Mouse (Mus musculus) layer of hippocampus, postnatal 25 days (tissue): ENCODE measurements around the gene Ror2. TPM values are rescaled to one million over a fixed set of nuclear protein-coding genes. Genes with fewer than 3 reads are reported as not detected.
A peak's percentile ranks its signal among the peaks of the same experiment; 100 is the strongest.

ENCODE experiments used
- DNase-seq, 2 experiments: peaks; one replicate each; pipeline ENCODE4 v3.0.0; 2022; ENCODE audit warnings: mixed read lengths in 2 of 2, low spot score in 1 of 2; ENCODE audit errors: extremely low spot score in 1 of 2
- total RNA-seq, 2 experiments: library from RNA; stranded (reverse); gene quantifications; 2 replicates each; pipeline ENCODE4 v1.2.3; 2021

Gene Ror2
- total RNA-seq, 2 experiments from 2014 or later, result 0.86 to 1.1 TPM

GRCm38 (mm10) chr13:53145511-53145910, 140.4 kb downstream of the Ror2 start:
- no peak for DNase-seq

GRCm38 (mm10) chr13:53143076-53143475, 142.8 kb downstream of the Ror2 start:
- DNase-seq, result no peak

- DNase-seq, result no peak
These were observed 143.7 kb downstream of the Ror2 start for GRCm38 (mm10) chr13:53142268-53142667.

- no peak for DNase-seq
These were observed 145.6 kb downstream of the Ror2 start for GRCm38 (mm10) chr13:53140298-53140697.

- DNase-seq, result no peak
These were observed 155.4 kb downstream of the Ror2 start for GRCm38 (mm10) chr13:53130567-53130966.

GRCm38 (mm10) chr13:53130032-53130431, 155.9 kb downstream of the Ror2 start:
- DNase-seq, result no peak

GRCm38 (mm10) chr13:53125627-53126026, 160.3 kb downstream of the Ror2 start:
- no peak for DNase-seq

- DNase-seq, result no peak
These were observed 163.8 kb downstream of the Ror2 start for GRCm38 (mm10) chr13:53122085-53122484.

GRCm38 (mm10) chr13:53120906-53121305, 165.0 kb downstream of the Ror2 start:
- DNase-seq, result peak in 1 of 2 experiments; percentile 26

GRCm38 (mm10) chr13:53119586-53120426, 166.1 kb downstream of the Ror2 start:
- peak; percentile 83 to 97 for DNase-seq

GRCm38 (mm10) chr13:53118398-53118797, 167.5 kb downstream of the Ror2 start:
- DNase-seq, result no peak

GRCm38 (mm10) chr13:53117921-53118320, 168.0 kb downstream of the Ror2 start:
- DNase-seq, result no peak

- no peak for DNase-seq
These were observed 175.7 kb downstream of the Ror2 start for GRCm38 (mm10) chr13:53110249-53110578.

- DNase-seq, result peak; percentile 91 to 99
These were observed 176.2 kb downstream of the Ror2 start for GRCm38 (mm10) chr13:53109560-53110248.

- DNase-seq, result no peak
These were observed 179.2 kb downstream of the Ror2 start for GRCm38 (mm10) chr13:53106676-53107075.

- no peak for DNase-seq
These were observed 185.9 kb downstream of the Ror2 start for GRCm38 (mm10) chr13:53099771-53100682.

- DNase-seq, result peak; percentile 64 to 87
These were observed 189.3 kb downstream of the Ror2 start for GRCm38 (mm10) chr13:53096615-53097014.

GRCm38 (mm10) chr13:53095222-53095621, 190.7 kb downstream of the Ror2 start:
- no peak for DNase-seq

GRCm38 (mm10) chr13:53094658-53095057, 191.3 kb downstream of the Ror2 start:
- no peak for DNase-seq

- no peak for DNase-seq
These were observed 192.5 kb downstream of the Ror2 start for GRCm38 (mm10) chr13:53093407-53093806.
